Mouse (Mus musculus): Measurements from ENCODE around the gene Acot5.
A peak's percentile ranks its signal among the peaks of the same experiment; 100 is the strongest.
"Not testable (repeated sequence)": the region's sequence is repeated elsewhere in the genome, so short reads cannot be mapped to it uniquely, and the experiment has no call there.

The Acot5 gene

GRCm38 (mm10) chr12:84062336-84062735 lies 6.8 kb upstream of the Acot5 start:
- DNase-seq (ENCODE audit: low read depth, low spot score) = no peak

GRCm38 (mm10) chr12:84063228-84063627 lies 5.9 kb upstream of the Acot5 start:
- DNase-seq (ENCODE audit: low read depth, low spot score) = no peak

GRCm38 (mm10) chr12:84063833-84064232 lies 5.3 kb upstream of the Acot5 start:
- no peak for DNase-seq (ENCODE audit: low read depth, low spot score)

GRCm38 (mm10) chr12:84064621-84065020 lies 4.5 kb upstream of the Acot5 start:
- DNase-seq (ENCODE audit: low read depth, low spot score) = no peak

GRCm38 (mm10) chr12:84067752-84068151 lies 1.4 kb upstream of the Acot5 start:
- no peak for DNase-seq (ENCODE audit: low read depth, low spot score)

GRCm38 (mm10) chr12:84068296-84068695 lies 829 bp upstream of the Acot5 start:
- DNase-seq (ENCODE audit: low read depth, low spot score) = no peak

- not testable (repeated sequence) for DNase-seq (ENCODE audit: low read depth, low spot score)
These were observed 457 bp downstream of the Acot5 start for GRCm38 (mm10) chr12:84069582-84069981.

- DNase-seq (ENCODE audit: low read depth, low spot score) = no peak
These were observed 2.6 kb downstream of the Acot5 start for GRCm38 (mm10) chr12:84071696-84072095.

- no peak for DNase-seq (ENCODE audit: low read depth, low spot score)
These were observed 8.4 kb downstream of the Acot5 start for GRCm38 (mm10) chr12:84077371-84077990.

GRCm38 (mm10) chr12:84083842-84084241 lies 14.7 kb downstream of the Acot5 start:
- no peak for DNase-seq (ENCODE audit: low read depth, low spot score)

- DNase-seq (ENCODE audit: low read depth, low spot score) = no peak
These were observed 15.5 kb downstream of the Acot5 start for GRCm38 (mm10) chr12:84084581-84084980.

- DNase-seq (ENCODE audit: low read depth, low spot score) = not testable (repeated sequence)
These were observed 25.5 kb downstream of the Acot5 start for GRCm38 (mm10) chr12:84094666-84095065.

GRCm38 (mm10) chr12:84099605-84100004 lies 30.5 kb downstream of the Acot5 start:
- DNase-seq (ENCODE audit: low read depth, low spot score) = no peak

GRCm38 (mm10) chr12:84100071-84100470 lies 30.9 kb downstream of the Acot5 start:
- DNase-seq (ENCODE audit: low read depth, low spot score) = no peak

GRCm38 (mm10) chr12:84100604-84101492 lies 31.7 kb downstream of the Acot5 start, which contains the start of gene Acot6:
Gene Acot6 (plus strand): TSS chr12:84100654.
- not testable (repeated sequence) for DNase-seq (ENCODE audit: low read depth, low spot score)

GRCm38 (mm10) chr12:84101493-84101845 lies 32.3 kb downstream of the Acot5 start:
- no peak for DNase-seq (ENCODE audit: low read depth, low spot score)

GRCm38 (mm10) chr12:84107012-84107411 lies 37.9 kb downstream of the Acot5 start:
- DNase-seq (ENCODE audit: low read depth, low spot score) = no peak

GRCm38 (mm10) chr12:84107692-84108091 lies 38.6 kb downstream of the Acot5 start:
- no peak for DNase-seq (ENCODE audit: low read depth, low spot score)

- DNase-seq (ENCODE audit: low read depth, low spot score) = no peak
These were observed 40.8 kb downstream of the Acot5 start for GRCm38 (mm10) chr12:84109924-84110323.

- DNase-seq (ENCODE audit: low read depth, low spot score) = no peak
These were observed 41.7 kb downstream of the Acot5 start for GRCm38 (mm10) chr12:84110814-84111213.

- DNase-seq (ENCODE audit: low read depth, low spot score) = no peak
These were observed 44.6 kb downstream of the Acot5 start for GRCm38 (mm10) chr12:84113676-84114075.

GRCm38 (mm10) chr12:84114153-84114994 lies 45.2 kb downstream of the Acot5 start, which contains the start of gene Dnal1:
Gene Dnal1 (plus strand): TSS chr12:84114366.
- peak; percentile 85 for DNase-seq (ENCODE audit: low read depth, low spot score)
